Mouse (Mus musculus) midbrain, embryonic 14.5 days (tissue): Measurements from ENCODE around the gene Ntn1. TPM values are rescaled to one million over a fixed set of nuclear protein-coding genes. Genes with fewer than 3 reads are reported as not detected.

Experiments used
- ATAC-seq: fragments of 200-750 bp; cut with Nextera tagmentation; 2 replicates; pipeline ENCODE4 v1.8.0; 2017; ENCODE audit warnings: moderate number of reproducible peaks, moderate library complexity; ENCODE audit not compliant: low FRiP score, low TSS enrichment
- DNase-seq: peaks from one replicate; pipeline ENCODE4 v3.0.0-alpha.2; 2015
- H3K27ac ChIP-seq: fragments of 300-500 bp; sonication (generic); replicated peaks from 2 replicates; pipeline ENCODE4 v1.5.1; 2014; ENCODE audit warnings: mild to moderate bottlenecking, low read depth, low read length, moderate library complexity
- H3K27me3 ChIP-seq: fragments of 300-500 bp; sonication (generic); 2 replicates; pipeline ENCODE4 v1.6.1; 2014; ENCODE audit warnings: low read length, control low read depth, mixed read lengths; ENCODE audit not compliant: control insufficient read depth, insufficient read depth
- H3K36me3 ChIP-seq: fragments of 300-500 bp; sonication (generic); 2 replicates; pipeline ENCODE4 v1.6.1; 2014; ENCODE audit warnings: low read length, control low read depth; ENCODE audit not compliant: control insufficient read depth, insufficient read depth
- H3K4me1 ChIP-seq: fragments of 300-500 bp; sonication (generic); 2 replicates; pipeline ENCODE4 v1.6.1; 2014; ENCODE audit warnings: mild to moderate bottlenecking, antibody characterized with exemption, low read length, control low read depth; ENCODE audit not compliant: control insufficient read depth, insufficient read depth
- H3K4me2 ChIP-seq: fragments of 300-500 bp; sonication (generic); 2 replicates; pipeline ENCODE4 v1.6.1; 2014; ENCODE audit warnings: mild to moderate bottlenecking, low read length, moderate library complexity
- H3K4me3 ChIP-seq: fragments of 300-500 bp; sonication (generic); replicated peaks from 2 replicates; pipeline ENCODE4 v1.5.1; 2014; ENCODE audit warnings: low read depth, low read length
- H3K9ac ChIP-seq: fragments of 300-500 bp; sonication (generic); replicated peaks from 2 replicates; pipeline ENCODE4 v1.6.1; 2014; ENCODE audit warnings: mild to moderate bottlenecking, low read length, moderate library complexity
- H3K9me3 ChIP-seq: fragments of 300-500 bp; sonication (generic); 2 replicates; pipeline ENCODE4 v1.6.1; 2016; ENCODE audit warnings: low read length, control low read depth, mixed read lengths; ENCODE audit not compliant: control insufficient read depth
- WGBS: fragments of 180-500 bp; shearing (Covaris S2); extraction: QIAGEN DNeasy Blood & Tissue Kit; methylation state at CpG from one replicate; pipeline ENCODE4 v1.1.7; 2014; 5-methylcytosine and 5-hydroxymethylcytosine counted together
- polyA plus RNA-seq: library from polyadenylated mRNA; unstranded; fragments of >200 nt; fragmentation: Nextera tagmentation; extraction: Ambion mirVana; gene quantifications from 2 replicates; pipeline ENCODE4 v1.2.1, GENCODE M21; 2014

The Ntn1 gene
- polyA plus RNA-seq, 1 experiment from 2014 or later: 8.4 TPM

DNA sequence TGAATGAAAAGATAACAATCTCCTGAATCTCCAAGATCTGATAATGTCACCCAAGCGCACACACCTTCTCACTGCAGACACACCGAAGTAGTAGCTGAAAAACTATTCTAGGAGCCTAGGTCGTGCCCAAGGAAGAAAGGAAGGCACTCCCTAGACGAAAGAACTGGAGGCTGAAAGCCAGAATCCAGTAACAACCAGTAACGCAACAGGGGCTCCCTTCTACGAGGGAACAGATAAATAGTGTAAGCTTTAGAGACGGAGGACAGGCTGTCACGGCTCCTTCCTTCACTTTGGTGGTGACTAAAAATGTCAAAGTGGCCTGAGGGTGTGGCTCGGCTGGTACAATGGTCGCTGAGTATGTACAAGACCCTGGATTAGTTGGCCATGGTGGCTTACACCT, 198.1 kb downstream of the Ntn1 start:
- Histone ChIP-seq H3K4me2 (no peak overlapping the region), H3K4me3 (no peak overlapping the region), H3K36me3 (no peaks in the 10 kb centered on the region), H3K9ac (no peak overlapping the region), H3K9me3 (no peaks in the 10 kb centered on the region), H3K27me3 (no peaks in the 10 kb centered on the region), H3K27ac (no peak overlapping the region), H3K4me1 (peaks cover 2% of the 10 kb centered on the region; the same call in 1 of the 2 replicates)
- DNase-seq: no peak
- 43% methylated on average over 10 of the region's 10 CpGs for WGBS
- no peak for ATAC-seq

DNA sequence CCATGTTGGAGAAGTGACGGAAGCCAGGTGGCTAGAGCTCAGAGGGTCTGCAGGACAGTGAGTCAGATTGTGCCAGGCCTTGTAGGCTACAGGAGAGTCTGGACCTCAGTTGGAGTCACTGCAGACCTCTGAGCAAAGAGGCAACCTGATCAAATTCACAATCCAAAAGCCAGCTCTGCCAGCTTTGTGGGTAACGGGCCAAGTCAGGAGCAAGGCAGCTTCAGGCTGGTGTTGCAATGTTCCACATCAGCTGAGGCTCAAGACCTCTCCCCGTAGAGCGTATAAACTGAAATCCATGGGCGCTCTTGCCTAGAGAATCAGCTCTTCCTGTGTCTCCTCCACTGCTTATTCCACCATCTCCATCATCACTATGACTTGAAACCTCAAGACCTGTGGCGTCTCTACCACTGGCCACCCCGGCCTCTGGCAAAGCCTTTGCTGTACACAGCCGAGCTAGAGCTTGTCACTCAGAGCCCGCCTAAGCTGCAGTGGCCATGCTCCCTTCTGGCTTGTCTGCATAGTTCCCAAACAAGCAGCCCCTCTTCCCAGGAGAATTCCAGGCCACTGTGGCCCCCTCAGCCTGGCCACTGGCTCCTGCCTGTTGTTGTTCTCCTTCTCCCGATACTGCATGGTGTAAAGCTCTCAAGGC, 198.7 kb downstream of the Ntn1 start:
- no peaks in the 10 kb centered on the region for H3K36me3 ChIP-seq
- no peak overlapping the region for H3K4me2 ChIP-seq
- DNase-seq (no peak), ATAC-seq (no peak)
- no peak overlapping the region for H3K4me3 ChIP-seq
- WGBS: 75% methylated on average over 10 of the region's 10 CpGs
- no peak overlapping the region for H3K27ac ChIP-seq
- H3K9me3 ChIP-seq: no peaks in the 10 kb centered on the region
- H3K27me3 ChIP-seq: no peaks in the 10 kb centered on the region
- no peak overlapping the region for H3K9ac ChIP-seq
- H3K4me1 ChIP-seq: peaks cover 2% of the 10 kb centered on the region; the same call in 1 of the 2 replicates

DNA sequence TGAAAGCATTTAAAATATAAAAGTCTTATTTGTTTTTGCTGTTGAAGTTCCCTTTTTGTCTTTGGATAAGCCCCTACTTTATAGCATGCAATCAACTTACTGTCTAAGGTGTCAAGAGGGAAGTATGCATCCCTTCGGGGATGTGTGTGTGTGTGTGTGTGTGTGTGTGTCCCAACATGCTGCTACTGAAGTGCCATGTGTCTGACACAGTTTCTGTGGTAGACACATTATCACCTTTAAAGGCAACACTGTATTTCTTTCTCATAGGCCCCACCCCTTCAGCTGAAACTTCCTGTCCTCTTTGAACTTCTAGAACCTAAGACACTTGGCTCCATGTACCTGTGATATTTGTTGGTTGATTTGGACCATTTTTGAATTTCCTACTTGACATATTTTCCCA, 199.6 kb downstream of the Ntn1 start:
- no peak overlapping the region for H3K9ac ChIP-seq
- no peak overlapping the region for H3K4me2 ChIP-seq
- no peaks in the 10 kb centered on the region for H3K36me3 ChIP-seq
- H3K9me3 ChIP-seq: no peaks in the 10 kb centered on the region
- H3K27ac ChIP-seq: no peak overlapping the region
- no peak overlapping the region for H3K4me3 ChIP-seq
- H3K27me3 ChIP-seq: no peaks in the 10 kb centered on the region
- ATAC-seq (no peak), DNase-seq (no peak)
- H3K4me1 ChIP-seq: peaks cover 2% of the 10 kb centered on the region; the same call in 1 of the 2 replicates
- WGBS: 90% methylated on average over 1 of the region's 1 CpGs

DNA sequence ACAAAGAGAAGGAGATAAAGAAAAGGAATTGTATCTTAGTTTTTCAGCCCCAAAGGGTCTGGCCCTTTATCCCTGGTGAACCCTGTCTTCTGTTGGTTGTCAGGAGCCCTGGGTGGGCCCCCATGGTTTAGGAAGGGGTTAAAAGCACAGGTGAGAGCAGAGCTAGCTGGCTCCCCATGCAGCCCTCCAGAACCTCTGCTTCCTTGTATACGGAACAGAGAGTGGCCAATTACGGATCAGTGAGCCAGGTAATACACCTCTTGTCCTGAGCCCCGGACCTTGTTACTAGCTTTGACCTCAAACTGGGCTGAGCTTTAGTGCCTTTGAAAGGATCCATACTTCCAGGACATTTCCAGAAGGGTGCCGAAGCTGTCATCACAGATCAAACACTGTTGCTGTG, 200.1 kb downstream of the Ntn1 start:
- peaks cover 2% of the 10 kb centered on the region; the same call in 1 of the 2 replicates for H3K4me1 ChIP-seq
- WGBS: 87% methylated on average over 4 of the region's 4 CpGs
- H3K9me3 ChIP-seq: no peaks in the 10 kb centered on the region
- no peaks in the 10 kb centered on the region for H3K27me3 ChIP-seq
- no peak overlapping the region for H3K4me3 ChIP-seq
- DNase-seq (no peak), ATAC-seq (no peak)
- no peaks in the 10 kb centered on the region for H3K36me3 ChIP-seq
- H3K27ac ChIP-seq: no peak overlapping the region
- H3K9ac ChIP-seq: no peak overlapping the region
- no peak overlapping the region for H3K4me2 ChIP-seq

DNA sequence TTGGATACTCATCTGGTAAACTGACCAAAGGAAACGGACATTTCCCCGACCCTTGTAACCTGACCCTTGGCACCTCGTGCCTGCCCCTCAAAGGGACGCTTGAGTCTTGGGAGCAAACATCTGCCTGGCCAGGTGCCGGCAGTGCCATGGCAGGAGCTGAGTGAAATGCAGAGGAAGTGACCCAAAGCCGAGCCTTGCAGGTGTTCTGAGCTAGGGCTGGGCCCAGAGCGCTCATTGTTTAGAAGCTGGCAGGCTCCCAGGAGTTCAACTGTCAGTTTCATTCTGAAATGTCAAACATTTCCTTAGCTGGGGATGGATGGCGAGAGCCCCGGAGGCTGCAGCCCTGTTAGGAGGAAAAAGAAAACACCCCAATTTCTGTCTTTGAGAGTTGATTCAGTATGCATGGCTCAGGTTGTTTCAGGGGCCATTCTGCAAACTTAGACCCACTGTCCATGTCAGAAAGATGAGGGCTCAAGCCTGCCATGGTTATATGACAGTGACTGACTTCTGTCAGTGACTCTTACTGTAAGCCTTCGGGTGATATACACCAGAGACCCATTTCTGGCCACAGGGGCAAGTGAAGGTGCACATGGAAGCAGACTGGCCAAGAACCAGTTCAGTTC, 200.7 kb downstream of the Ntn1 start:
- ATAC-seq: no peak
- Histone ChIP-seq H3K4me3 (no peak overlapping the region), H3K9ac (no peak overlapping the region), H3K27ac (no peak overlapping the region), H3K4me1 (peaks cover 2% of the 10 kb centered on the region; the same call in 1 of the 2 replicates), H3K27me3 (no peaks in the 10 kb centered on the region), H3K9me3 (no peaks in the 10 kb centered on the region), H3K4me2 (no peak overlapping the region), H3K36me3 (no peaks in the 10 kb centered on the region)
- DNase-seq: peak; percentile 31
- WGBS: 44% methylated on average over 10 of the region's 10 CpGs

DNA sequence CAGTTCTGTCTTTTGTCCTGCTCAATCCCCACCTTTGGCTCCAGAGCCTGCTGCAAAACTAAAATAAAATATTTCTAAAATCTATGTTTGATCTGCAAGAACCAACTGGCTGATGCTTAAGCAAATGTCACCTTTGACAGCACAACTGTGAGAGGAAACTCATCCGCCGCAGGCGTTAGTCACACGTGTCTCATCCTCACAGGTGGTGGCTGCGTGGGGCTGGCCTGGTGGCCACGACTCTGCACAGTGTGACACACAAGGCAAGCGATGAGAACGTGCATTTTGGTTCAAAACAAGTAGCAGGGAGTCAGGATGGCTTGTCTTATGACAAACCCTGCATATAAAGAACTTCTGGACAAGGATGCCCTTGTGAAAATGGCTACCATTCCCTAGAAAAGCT, 201.5 kb downstream of the Ntn1 start:
- H3K4me3 ChIP-seq: no peak overlapping the region
- no peak overlapping the region for H3K4me2 ChIP-seq
- H3K27ac ChIP-seq: no peak overlapping the region
- ATAC-seq (no peak), DNase-seq (no peak)
- peaks cover 2% of the 10 kb centered on the region; the same call in 1 of the 2 replicates for H3K4me1 ChIP-seq
- no peaks in the 10 kb centered on the region for H3K9me3 ChIP-seq
- H3K9ac ChIP-seq: no peak overlapping the region
- no peaks in the 10 kb centered on the region for H3K27me3 ChIP-seq
- no peaks in the 10 kb centered on the region for H3K36me3 ChIP-seq
- WGBS: 71% methylated on average over 8 of the region's 8 CpGs

DNA sequence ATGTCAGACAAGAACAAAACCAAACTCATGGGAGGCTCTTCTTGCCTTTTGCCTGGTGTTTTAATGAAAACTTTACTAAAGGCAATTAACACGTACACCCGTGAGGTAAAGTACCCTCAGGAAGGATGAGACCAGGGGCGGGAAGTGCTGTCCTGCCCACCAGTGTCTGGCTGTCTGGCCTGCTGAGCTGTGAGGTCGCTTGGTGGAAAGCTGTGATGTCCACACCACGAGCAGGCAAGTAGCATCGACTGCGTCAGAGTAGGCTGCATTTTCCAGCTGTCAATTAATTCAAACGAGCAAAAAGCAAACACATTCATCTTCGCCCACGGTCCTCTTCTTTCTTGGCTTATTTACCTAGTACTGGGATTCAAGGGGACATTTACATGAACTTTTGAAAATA, 201.9 kb downstream of the Ntn1 start:
- Histone ChIP-seq H3K36me3 (no peaks in the 10 kb centered on the region), H3K4me1 (peaks cover 2% of the 10 kb centered on the region; the same call in 1 of the 2 replicates), H3K4me3 (no peak overlapping the region), H3K27me3 (no peaks in the 10 kb centered on the region), H3K9ac (no peak overlapping the region), H3K27ac (no peak overlapping the region), H3K9me3 (no peaks in the 10 kb centered on the region), H3K4me2 (no peak overlapping the region)
- DNase-seq (no peak), ATAC-seq (no peak)
- 78% methylated on average over 10 of the region's 10 CpGs for WGBS

DNA sequence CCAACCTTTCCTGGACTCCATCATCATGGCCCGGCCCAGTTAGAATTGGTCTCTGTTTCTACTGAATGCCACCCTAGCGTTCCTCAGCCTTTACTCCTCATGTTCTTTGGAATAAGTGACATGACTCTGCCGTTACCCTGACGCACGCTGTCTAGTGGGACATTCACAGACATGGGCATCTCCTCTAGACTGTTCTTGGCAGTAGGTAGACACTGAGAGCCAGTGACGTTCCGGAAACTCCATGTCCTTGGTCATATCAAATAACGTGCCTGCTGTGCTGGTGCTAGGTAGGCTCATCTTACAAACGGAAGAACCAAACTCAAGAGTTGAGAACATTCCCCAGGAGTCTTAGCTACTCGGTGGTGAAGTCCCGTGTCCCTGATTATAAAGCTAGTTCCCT, 203.2 kb downstream of the Ntn1 start:
- WGBS: 95% methylated on average over 11 of the region's 11 CpGs
- Histone ChIP-seq H3K4me1 (peaks cover 2% of the 10 kb centered on the region; the same call in 1 of the 2 replicates), H3K36me3 (no peaks in the 10 kb centered on the region), H3K27me3 (no peaks in the 10 kb centered on the region), H3K9ac (no peak overlapping the region), H3K9me3 (no peaks in the 10 kb centered on the region), H3K27ac (no peak overlapping the region), H3K4me2 (no peak overlapping the region), H3K4me3 (no peak overlapping the region)
- ATAC-seq (no peak), DNase-seq (no peak)

DNA sequence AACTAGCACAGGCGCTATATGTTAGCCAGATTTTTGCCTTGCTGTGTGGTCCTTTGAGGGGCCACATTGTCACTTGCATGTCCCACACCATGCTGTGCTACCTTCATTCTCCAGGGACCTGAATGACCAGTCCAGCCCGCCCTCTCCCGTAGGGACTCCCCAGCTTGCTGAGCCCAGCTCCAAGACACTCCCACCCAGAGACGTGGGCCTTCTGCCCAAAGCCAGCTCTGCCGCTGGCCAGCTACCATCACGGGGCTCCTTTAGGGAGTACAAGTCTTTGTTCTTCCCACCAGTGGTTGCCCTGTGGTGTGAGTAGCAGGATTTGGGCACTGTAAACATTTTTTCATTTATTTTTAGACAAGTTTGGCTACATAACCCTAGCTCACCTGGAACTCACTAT, 204.1 kb downstream of the Ntn1 start:
- Histone ChIP-seq H3K9ac (no peak overlapping the region), H3K27ac (no peak overlapping the region), H3K27me3 (no peaks in the 10 kb centered on the region), H3K36me3 (no peaks in the 10 kb centered on the region), H3K4me1 (peaks cover 2% of the 10 kb centered on the region; the same call in 1 of the 2 replicates), H3K9me3 (no peaks in the 10 kb centered on the region), H3K4me3 (no peak overlapping the region), H3K4me2 (no peak overlapping the region)
- DNase-seq (no peak), ATAC-seq (no peak)
- WGBS: 60% methylated on average over 6 of the region's 6 CpGs
